Mouse (Mus musculus): Measurements from ENCODE around the gene Tmem181a. TPM values are rescaled to one million over a fixed set of nuclear protein-coding genes. Genes with fewer than 3 reads are reported as not detected.
"Not testable (repeated sequence)": the region's sequence is repeated elsewhere in the genome, so short reads cannot be mapped to it uniquely, and the experiment has no call there.

The Tmem181a gene
- polyA plus RNA-seq (2014; fragmentation: Nextera tagmentation; extraction: Ambion mirVana), result 24.2 and 27.1 TPM in 2 replicates

- not testable (repeated sequence) for H3K27ac ChIP-seq (ENCODE audit: low read depth, low read length); H3K9ac ChIP-seq (ENCODE audit: low read depth, low read length); H3K4me1 ChIP-seq (replicated peaks; ENCODE audit: control insufficient read depth, insufficient read depth, low read length); H3K9me3 ChIP-seq (ENCODE audit: control insufficient read depth, low read length); H3K27me3 ChIP-seq (ENCODE audit: control insufficient read depth, insufficient read depth, low read length); DNase-seq (ENCODE audit: low spot score); H3K36me3 ChIP-seq (ENCODE audit: control insufficient read depth, insufficient read depth, low read length)
- Histone ChIP-seq H3K4me3 (ENCODE audit: low read depth, low read length) (0 out of 2 replicates have a peak within 1 kb of the TSS, but pooled peaks have one; percentile 10), H3K4me2 (replicated peaks; ENCODE audit: low read depth, low read length) (peak within 1 kb of the TSS; percentile 23; the same call in 1 of the 2 replicates)
- ATAC-seq (ENCODE audit: low FRiP score), result peak; percentile 73
- WGBS, result 1% methylated on average over 15 of the region's 51 CpGs
These were observed at the start of gene Tmem181a for GRCm38 (mm10) chr17:6256400-6257069. TSS of gene Tmem181a (plus strand) at chr17:6256860.

GRCm38 (mm10) chr17:6211721-6212120 is 44.9 kb upstream of the Tmem181a start:
- Histone ChIP-seq H3K36me3 (ENCODE audit: control insufficient read depth, insufficient read depth, low read length) (0 out of 2 replicates have a peak, but pooled peaks cover 2% of the 10 kb centered on the region), H3K4me2 (replicated peaks; ENCODE audit: low read depth, low read length) (no peak overlapping the region), H3K4me1 (replicated peaks; ENCODE audit: control insufficient read depth, insufficient read depth, low read length) (no peaks in the 10 kb centered on the region), H3K9me3 (ENCODE audit: control insufficient read depth, low read length) (no peaks in the 10 kb centered on the region), H3K9ac (ENCODE audit: low read depth, low read length) (no peak overlapping the region), H3K27ac (ENCODE audit: low read depth, low read length) (no peak overlapping the region), H3K4me3 (ENCODE audit: low read depth, low read length) (no peak overlapping the region), H3K27me3 (ENCODE audit: control insufficient read depth, insufficient read depth, low read length) (no peaks in the 10 kb centered on the region)
- DNase-seq (ENCODE audit: low spot score) (no peak), ATAC-seq (ENCODE audit: low FRiP score) (no peak)
- WGBS, result 100% methylated on average over 1 of the region's 1 CpGs

GRCm38 (mm10) chr17:6215640-6216039 is 41.0 kb upstream of the Tmem181a start:
- H3K27me3 ChIP-seq (ENCODE audit: control insufficient read depth, insufficient read depth, low read length), result no peaks in the 10 kb centered on the region
- no peak overlapping the region for H3K9ac ChIP-seq (ENCODE audit: low read depth, low read length)
- H3K4me1 ChIP-seq (replicated peaks; ENCODE audit: control insufficient read depth, insufficient read depth, low read length), result no peaks in the 10 kb centered on the region
- 90% methylated on average over 4 of the region's 4 CpGs for WGBS
- H3K4me3 ChIP-seq (ENCODE audit: low read depth, low read length), result no peak overlapping the region
- no peak overlapping the region for H3K4me2 ChIP-seq (replicated peaks; ENCODE audit: low read depth, low read length)
- H3K36me3 ChIP-seq (ENCODE audit: control insufficient read depth, insufficient read depth, low read length), result 0 out of 2 replicates have a peak, but pooled peaks cover 2% of the 10 kb centered on the region
- no peaks in the 10 kb centered on the region for H3K9me3 ChIP-seq (ENCODE audit: control insufficient read depth, low read length)
- DNase-seq (ENCODE audit: low spot score) (no peak), ATAC-seq (ENCODE audit: low FRiP score) (no peak)
- H3K27ac ChIP-seq (ENCODE audit: low read depth, low read length), result no peak overlapping the region

GRCm38 (mm10) chr17:6216514-6216913 is 40.1 kb upstream of the Tmem181a start:
- Histone ChIP-seq H3K27ac (ENCODE audit: low read depth, low read length) (no peak overlapping the region), H3K4me3 (ENCODE audit: low read depth, low read length) (no peak overlapping the region), H3K9me3 (ENCODE audit: control insufficient read depth, low read length) (no peaks in the 10 kb centered on the region), H3K4me1 (replicated peaks; ENCODE audit: control insufficient read depth, insufficient read depth, low read length) (no peaks in the 10 kb centered on the region), H3K4me2 (replicated peaks; ENCODE audit: low read depth, low read length) (no peak overlapping the region), H3K27me3 (ENCODE audit: control insufficient read depth, insufficient read depth, low read length) (no peaks in the 10 kb centered on the region), H3K9ac (ENCODE audit: low read depth, low read length) (no peak overlapping the region), H3K36me3 (ENCODE audit: control insufficient read depth, insufficient read depth, low read length) (0 out of 2 replicates have a peak, but pooled peaks cover 2% of the 10 kb centered on the region)
- DNase-seq (ENCODE audit: low spot score) (no peak), ATAC-seq (ENCODE audit: low FRiP score) (no peak)
- 94% methylated on average over 10 of the region's 10 CpGs for WGBS

- ATAC-seq (ENCODE audit: low FRiP score); H3K27me3 ChIP-seq (ENCODE audit: control insufficient read depth, insufficient read depth, low read length): not testable (repeated sequence)
- WGBS, result no CpG with 5 or more reads among the region's 7 CpGs
These were observed 24.0 kb upstream of the Tmem181a start for GRCm38 (mm10) chr17:6232633-6233032.

GRCm38 (mm10) chr17:6251298-6251697 is 5.4 kb upstream of the Tmem181a start:
- H3K9me3 ChIP-seq (ENCODE audit: control insufficient read depth, low read length); DNase-seq (ENCODE audit: low spot score); H3K4me2 ChIP-seq (replicated peaks; ENCODE audit: low read depth, low read length); ATAC-seq (ENCODE audit: low FRiP score); H3K4me1 ChIP-seq (replicated peaks; ENCODE audit: control insufficient read depth, insufficient read depth, low read length); H3K4me3 ChIP-seq (ENCODE audit: low read depth, low read length); H3K27ac ChIP-seq (ENCODE audit: low read depth, low read length); H3K27me3 ChIP-seq (ENCODE audit: control insufficient read depth, insufficient read depth, low read length); H3K36me3 ChIP-seq (ENCODE audit: control insufficient read depth, insufficient read depth, low read length); H3K9ac ChIP-seq (ENCODE audit: low read depth, low read length): not testable (repeated sequence)
- WGBS, result 95% methylated on average over 1 of the region's 1 CpGs

More at GRCm38 (mm10) chr17:6232633-6233032, 24.0 kb upstream of the Tmem181a start:
- H3K9ac ChIP-seq (ENCODE audit: low read depth, low read length); H3K27ac ChIP-seq (ENCODE audit: low read depth, low read length); H3K4me1 ChIP-seq (replicated peaks; ENCODE audit: control insufficient read depth, insufficient read depth, low read length); H3K36me3 ChIP-seq (ENCODE audit: control insufficient read depth, insufficient read depth, low read length); DNase-seq (ENCODE audit: low spot score); H3K4me2 ChIP-seq (replicated peaks; ENCODE audit: low read depth, low read length); H3K4me3 ChIP-seq (ENCODE audit: low read depth, low read length); H3K9me3 ChIP-seq (ENCODE audit: control insufficient read depth, low read length): not testable (repeated sequence)

- WGBS, result 2% methylated on average over 7 of the region's 20 CpGs
- H3K27ac ChIP-seq (ENCODE audit: low read depth, low read length); H3K4me1 ChIP-seq (replicated peaks; ENCODE audit: control insufficient read depth, insufficient read depth, low read length); DNase-seq (ENCODE audit: low spot score); H3K9ac ChIP-seq (ENCODE audit: low read depth, low read length); H3K27me3 ChIP-seq (ENCODE audit: control insufficient read depth, insufficient read depth, low read length); H3K36me3 ChIP-seq (ENCODE audit: control insufficient read depth, insufficient read depth, low read length); H3K9me3 ChIP-seq (ENCODE audit: control insufficient read depth, low read length); ATAC-seq (ENCODE audit: low FRiP score): not testable (repeated sequence)
- Histone ChIP-seq H3K4me3 (ENCODE audit: low read depth, low read length) (0 out of 2 replicates have a peak overlapping the region, but pooled peaks have one; percentile 10), H3K4me2 (replicated peaks; ENCODE audit: low read depth, low read length) (peak overlapping the region; percentile 23; the same call in 1 of the 2 replicates)
These were observed 403 bp downstream of the Tmem181a start for GRCm38 (mm10) chr17:6257070-6257456.

- H3K9me3 ChIP-seq (ENCODE audit: control insufficient read depth, low read length); H3K36me3 ChIP-seq (ENCODE audit: control insufficient read depth, insufficient read depth, low read length); H3K27me3 ChIP-seq (ENCODE audit: control insufficient read depth, insufficient read depth, low read length); H3K4me1 ChIP-seq (replicated peaks; ENCODE audit: control insufficient read depth, insufficient read depth, low read length); H3K27ac ChIP-seq (ENCODE audit: low read depth, low read length): not testable (repeated sequence)
- ATAC-seq (ENCODE audit: low FRiP score) (peak; percentile 87), DNase-seq (ENCODE audit: low spot score) (peak; percentile 52)
- Histone ChIP-seq H3K9ac (ENCODE audit: low read depth, low read length) (peak overlapping the region; percentile 53; the same call in 1 of the 2 replicates), H3K4me2 (replicated peaks; ENCODE audit: low read depth, low read length) (peak overlapping the region; percentile 49), H3K4me3 (ENCODE audit: low read depth, low read length) (peak overlapping the region; percentile 48)
- 3% methylated on average over 29 of the region's 84 CpGs for WGBS
These were observed 13.5 kb downstream of the Tmem181a start for GRCm38 (mm10) chr17:6269876-6270831.
